Mouse (Mus musculus): ENCODE results near the gene Bsg. TPM values are rescaled to one million over a fixed set of nuclear protein-coding genes. Genes with fewer than 3 reads are reported as not detected.
A peak's percentile ranks its signal among the peaks of the same experiment; 100 is the strongest.

The Bsg gene
- total RNA-seq, 2 experiments from 2014 or later: 593 to 646 TPM

GRCm38 (mm10) chr10:79717640-79718357, 13.5 kb downstream of the Bsg start:
- intact Hi-C loops (cut with DNase I): no loop called here

GRCm38 (mm10) chr10:79721089-79721488, 16.8 kb downstream of the Bsg start:
- intact Hi-C loops (cut with DNase I): no loop called here
- DNase-seq (ENCODE audit: low spot score in 2 of 2): no peak

More at GRCm38 (mm10) chr10:79717640-79718357, 13.5 kb downstream of the Bsg start:
- no peak for DNase-seq (ENCODE audit: low spot score in 2 of 2)

DNA sequence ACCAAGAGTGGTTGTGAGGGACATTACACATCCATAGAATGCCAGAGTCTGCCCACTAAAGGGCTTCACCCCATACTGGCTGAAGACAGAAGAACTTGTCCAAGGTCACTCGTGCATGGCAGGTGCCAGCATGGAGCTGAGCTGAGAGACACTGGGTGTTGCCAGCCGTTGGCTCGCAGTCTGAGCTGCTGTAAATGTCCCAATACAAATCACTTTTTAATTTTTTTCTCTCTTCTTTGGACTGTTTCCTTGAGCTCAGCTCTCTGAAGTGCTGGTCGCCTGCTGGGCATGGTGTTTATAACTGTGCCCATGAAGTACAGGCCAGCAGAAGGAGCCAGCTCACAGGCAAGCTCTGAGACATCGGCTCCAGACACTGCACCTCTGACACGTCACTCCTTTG, 18.8 kb downstream of the Bsg start:
- DNase-seq (ENCODE audit: low spot score in 2 of 2): no peak
- intact Hi-C loops (cut with DNase I): no loop called here

GRCm38 (mm10) chr10:79723692-79724091, 19.4 kb downstream of the Bsg start:
- no peak for DNase-seq (ENCODE audit: low spot score in 2 of 2)
- intact Hi-C loops (cut with DNase I): no loop called here

GRCm38 (mm10) chr10:79726090-79726489, 21.8 kb downstream of the Bsg start:
- intact Hi-C loops (cut with DNase I): no loop called here
- DNase-seq (ENCODE audit: low spot score in 2 of 2): no peak

- intact Hi-C loops (cut with DNase I): no loop called here
- peak; percentile 59 to 72 for DNase-seq (ENCODE audit: low spot score in 2 of 2)
Measured at GRCm38 (mm10) chr10:79728323-79729249, 24.3 kb downstream of the Bsg start.

GRCm38 (mm10) chr10:79729357-79729965, 25.2 kb downstream of the Bsg start:
- peak in 1 of 2 experiments; percentile 50 for DNase-seq (ENCODE audit: low spot score in 2 of 2)
- intact Hi-C loops (cut with DNase I): no loop called here

GRCm38 (mm10) chr10:79732500-79732899, 28.2 kb downstream of the Bsg start:
- intact Hi-C loops (cut with DNase I): no loop called here
- DNase-seq (ENCODE audit: low spot score in 2 of 2): no peak

GRCm38 (mm10) chr10:79733847-79734246, 29.6 kb downstream of the Bsg start:
- DNase-seq (ENCODE audit: low spot score in 2 of 2): no peak
- intact Hi-C loops (cut with DNase I): no loop called here

GRCm38 (mm10) chr10:79735361-79735760, 31.1 kb downstream of the Bsg start:
- intact Hi-C loops (cut with DNase I): no loop called here
- no peak for DNase-seq (ENCODE audit: low spot score in 2 of 2)

- intact Hi-C loops (cut with DNase I): no loop called here
- DNase-seq (ENCODE audit: low spot score in 2 of 2): no peak
Measured at GRCm38 (mm10) chr10:79736706-79737105, 32.4 kb downstream of the Bsg start.

GRCm38 (mm10) chr10:79738259-79738658, 34.0 kb downstream of the Bsg start:
- DNase-seq (ENCODE audit: low spot score in 2 of 2): no peak
- intact Hi-C loops (cut with DNase I): no loop called here

DNA sequence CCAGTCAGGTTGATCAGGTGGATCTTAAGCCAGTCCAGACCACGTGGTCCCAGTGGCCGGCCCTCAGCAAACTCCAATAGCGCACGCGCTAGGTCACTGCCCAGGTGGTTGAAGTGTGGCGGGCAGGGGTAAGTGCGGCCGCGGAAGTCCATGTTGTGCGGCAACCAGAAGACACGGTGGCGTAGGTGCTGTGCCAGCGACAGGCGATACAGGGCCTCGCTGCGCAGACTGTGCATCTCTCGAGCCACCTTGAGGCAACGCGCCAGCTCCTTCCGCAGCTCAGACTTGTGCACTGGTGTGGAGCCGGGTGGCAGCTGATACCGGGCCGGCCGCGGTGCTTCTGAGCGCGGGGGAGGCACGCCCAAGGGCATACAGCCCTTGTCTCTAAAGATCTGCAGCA, 34.9 kb downstream of the Bsg start:
- DNase-seq (ENCODE audit: low spot score in 2 of 2): no peak
- intact Hi-C loops (cut with DNase I): no loop called here

- intact Hi-C loops (cut with DNase I): no loop called here
Measured at GRCm38 (mm10) chr10:79740863-79741262, 36.6 kb downstream of the Bsg start.

DNA sequence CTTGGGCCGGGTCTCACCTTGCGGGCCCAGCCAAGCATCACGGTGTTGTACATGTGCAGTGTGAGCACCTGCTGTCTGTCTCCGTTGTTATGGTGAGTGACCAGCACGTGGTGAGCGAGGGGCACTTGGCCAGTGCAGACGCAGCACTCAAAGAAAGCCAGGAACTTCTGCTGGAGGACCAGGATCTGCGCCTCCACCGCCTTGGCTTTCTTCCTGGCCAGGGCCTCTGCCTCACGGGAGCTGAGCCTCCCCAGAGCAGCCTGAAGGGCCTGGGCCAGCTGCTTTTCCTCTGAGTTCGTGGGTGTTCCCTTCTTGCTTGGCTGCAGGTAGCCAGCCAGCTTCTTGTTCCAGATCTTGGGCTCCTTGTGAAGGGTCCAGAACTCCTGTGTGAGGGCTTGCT, 38.9 kb downstream of the Bsg start:
- no peak for DNase-seq (ENCODE audit: low spot score in 2 of 2)
- intact Hi-C loops (cut with DNase I): no loop called here

More at GRCm38 (mm10) chr10:79740863-79741262, 36.6 kb downstream of the Bsg start:
- no peak for DNase-seq (ENCODE audit: low spot score in 2 of 2)

- DNase-seq (ENCODE audit: low spot score in 2 of 2): no peak
- intact Hi-C loops (cut with DNase I): no loop called here
Measured at GRCm38 (mm10) chr10:79743650-79744365, 39.5 kb downstream of the Bsg start.

- DNase-seq (ENCODE audit: low spot score in 2 of 2): no peak
Measured at GRCm38 (mm10) chr10:79745411-79745810, 41.1 kb downstream of the Bsg start.

GRCm38 (mm10) chr10:79745898-79746773, 41.8 kb downstream of the Bsg start, which contains the start of gene Polrmt:
Gene Polrmt (minus strand): TSS chr10:79746581.
- peak; percentile 95 for DNase-seq (ENCODE audit: low spot score in 2 of 2)
- intact Hi-C loops (cut with DNase I): no loop called here

More at GRCm38 (mm10) chr10:79745411-79745810, 41.1 kb downstream of the Bsg start:
- intact Hi-C loops (cut with DNase I): no loop called here

DNA sequence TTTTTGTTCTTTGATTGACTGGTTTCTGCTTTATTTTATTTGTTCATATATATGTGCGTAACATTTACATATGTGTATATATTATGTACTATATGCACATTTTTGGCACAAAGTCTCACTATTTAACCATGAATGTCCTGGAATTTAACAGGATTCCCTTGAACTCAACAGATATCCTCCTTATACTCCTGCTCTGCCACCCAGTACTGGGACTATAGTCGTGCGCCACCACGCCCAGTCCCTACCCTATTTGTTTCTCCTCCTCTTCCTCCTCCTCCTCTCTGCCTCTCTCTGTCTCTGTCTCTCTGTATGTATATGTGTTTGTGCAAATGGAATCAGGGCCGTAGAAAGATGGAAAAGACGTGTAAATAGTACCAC, 42.5 kb downstream of the Bsg start:
- intact Hi-C loops (cut with DNase I): no loop called here
- no peak for DNase-seq (ENCODE audit: low spot score in 2 of 2)

Data from left cerebral cortex, postnatal 36 days (tissue).